Mouse (Mus musculus) heart, postnatal 0 days (tissue): ENCODE results near the gene Kptn.

Experiments
- CTCF ChIP-seq: IDR thresholded peaks from 2 replicates; pipeline ENCODE4 v1.5.1; 2016; ENCODE audit warnings: antibody characterized with exemption, control low read depth, low read depth
- EP300 ChIP-seq: IDR thresholded peaks from 2 replicates; pipeline ENCODE4 v1.6.1; 2016; ENCODE audit warnings: antibody characterized with exemption, low read depth

GRCm38 (mm10) chr7:16104611-16105388 lies 14.9 kb upstream of the Kptn start:
- TF ChIP-seq EP300 = no peak
- no peak for TF ChIP-seq CTCF
